Mouse (Mus musculus) urinary bladder, postnatal 25 days (tissue): ENCODE results near the gene L3mbtl4.

Experiments used
- DNase-seq: peaks from one replicate; pipeline ENCODE4 v3.0.0; 2022; ENCODE audit warnings: low spot score

Gene L3mbtl4

DNA sequence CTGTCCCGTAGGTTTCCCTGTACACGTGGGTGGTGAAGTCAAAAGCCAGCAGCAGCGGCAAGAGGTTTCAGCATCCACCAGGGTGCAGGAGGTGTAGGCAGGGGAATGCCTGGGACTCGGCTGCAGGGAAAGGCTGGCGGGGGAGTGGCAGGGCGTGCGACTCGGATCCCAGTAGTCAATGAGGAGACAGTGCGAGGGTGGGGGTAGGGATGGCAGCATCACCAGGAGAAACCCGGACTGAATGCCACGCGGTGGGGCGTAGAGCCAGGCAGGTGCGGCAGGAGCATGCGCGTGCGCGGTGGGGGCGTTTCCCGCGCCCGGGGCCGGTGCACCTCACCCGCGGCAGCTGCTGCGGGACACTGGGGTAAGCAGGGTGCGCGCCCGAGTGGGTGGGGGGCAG is at the start of gene L3mbtl4:
Gene L3mbtl4, plus strand, starts transcription at position 271 of the 400 bp plus-strand sequence.
- no peak for DNase-seq

DNA sequence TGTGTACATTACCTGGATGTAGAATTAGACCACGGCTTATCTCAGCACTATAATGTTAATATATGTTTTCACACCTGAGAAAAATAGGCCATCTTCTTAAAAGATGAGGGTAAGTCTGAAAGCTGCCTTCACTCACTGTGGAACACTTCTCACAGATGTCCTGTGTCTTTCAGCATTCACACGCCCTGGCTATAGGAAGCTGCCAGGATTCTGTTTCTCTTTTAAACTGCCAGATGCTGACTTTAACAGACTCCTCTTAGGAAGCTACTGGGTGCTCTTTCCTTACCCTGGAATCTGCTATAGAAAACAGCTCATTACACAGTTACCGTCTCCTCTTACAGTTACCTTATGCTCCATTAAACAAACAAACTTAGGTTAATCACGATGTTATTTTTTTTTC is 43.1 kb upstream of the L3mbtl4 start:
- no peak for DNase-seq

DNA sequence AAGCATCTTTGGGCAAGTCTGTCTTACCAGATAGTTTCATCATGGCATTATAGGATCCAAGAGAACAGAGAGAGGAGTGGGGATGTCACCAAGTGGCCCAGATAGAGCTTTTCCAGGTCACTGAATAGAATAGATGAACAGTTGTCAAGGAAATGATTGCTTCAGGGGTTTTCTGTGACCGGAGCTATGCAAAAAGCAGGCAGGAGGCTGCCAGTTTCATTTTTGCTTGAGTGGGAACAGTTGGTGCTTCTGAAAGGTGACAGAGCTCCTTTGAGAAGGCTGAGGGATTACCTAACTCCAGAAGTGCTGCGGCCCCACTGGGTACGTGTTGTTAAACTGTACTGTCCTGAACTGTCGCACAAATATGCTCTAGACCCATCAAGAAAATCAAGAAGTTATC is 38.2 kb upstream of the L3mbtl4 start:
- DNase-seq, result no peak

DNA sequence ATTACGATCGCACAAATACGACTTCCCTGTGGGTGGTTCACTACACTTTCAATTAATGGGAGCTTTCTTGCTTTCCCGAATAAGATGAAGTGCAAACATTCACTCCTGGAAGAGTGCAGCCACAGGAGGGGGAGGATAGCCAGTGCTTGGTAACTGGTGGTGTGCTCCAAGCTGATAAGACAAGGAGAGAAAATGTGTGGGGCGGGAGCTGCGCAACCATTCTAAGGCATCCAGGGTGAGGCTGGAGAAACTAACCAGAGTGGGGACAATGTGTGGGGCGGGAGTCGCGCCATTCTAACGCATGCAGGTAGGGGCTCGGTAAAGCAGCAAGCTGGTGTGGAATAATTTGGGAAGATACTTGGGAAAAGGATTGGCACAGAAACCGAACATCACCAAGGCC is 36.6 kb upstream of the L3mbtl4 start:
- DNase-seq, result no peak

DNA sequence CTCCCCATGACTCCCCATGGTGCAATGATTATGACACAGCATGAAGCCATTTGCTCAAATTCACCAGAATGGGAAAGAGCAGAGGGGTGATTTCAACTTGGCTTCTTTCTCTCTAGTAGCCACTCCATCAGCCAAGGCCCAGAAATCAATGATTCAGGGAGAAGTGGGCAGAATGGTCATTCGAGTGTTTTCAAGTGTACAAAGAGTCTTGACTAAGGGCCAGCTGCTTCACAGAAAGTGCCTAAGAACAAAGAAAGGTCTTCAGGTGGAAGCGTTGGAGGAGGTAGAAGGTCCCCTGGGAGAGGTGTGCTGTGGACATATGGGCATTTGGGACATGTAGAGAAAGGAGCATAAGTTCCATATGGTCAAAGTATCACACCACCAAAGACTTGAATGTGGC is 33.4 kb upstream of the L3mbtl4 start:
- DNase-seq, result no peak

DNA sequence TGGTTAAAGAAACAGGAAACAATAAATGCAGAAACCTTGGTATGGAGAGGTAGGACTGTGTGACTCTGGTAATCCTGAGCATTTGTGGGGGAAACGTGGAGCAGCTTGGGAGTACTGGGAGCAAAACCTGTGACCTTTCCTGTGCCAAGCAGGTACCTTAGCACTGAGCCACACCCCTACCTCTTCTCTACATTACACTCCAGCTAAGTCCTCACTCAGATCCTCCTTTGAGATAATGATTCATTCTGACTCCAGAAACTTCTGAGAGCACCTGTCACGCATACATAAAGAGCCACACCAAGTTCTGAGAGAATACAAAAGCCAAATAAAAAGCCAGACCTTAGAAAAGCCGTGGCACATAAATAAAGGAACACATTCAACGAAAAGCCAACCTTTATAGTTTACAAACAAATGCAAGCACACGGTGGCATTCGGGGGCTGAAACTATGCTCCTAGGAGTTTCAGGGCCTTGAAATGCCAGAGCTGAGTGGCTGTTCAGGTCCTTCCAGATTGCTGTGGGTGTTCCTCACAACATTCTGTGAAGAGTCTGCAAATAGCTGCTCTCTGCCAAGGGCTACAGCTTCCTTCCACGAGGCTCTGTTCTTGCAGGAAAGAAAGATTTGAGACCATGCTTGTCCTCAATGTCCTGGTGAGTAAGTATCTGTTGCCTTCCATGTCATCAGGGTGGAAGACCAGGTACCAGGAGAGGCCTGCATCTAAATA is 8.6 kb upstream of the L3mbtl4 start:
- DNase-seq, result no peak

DNA sequence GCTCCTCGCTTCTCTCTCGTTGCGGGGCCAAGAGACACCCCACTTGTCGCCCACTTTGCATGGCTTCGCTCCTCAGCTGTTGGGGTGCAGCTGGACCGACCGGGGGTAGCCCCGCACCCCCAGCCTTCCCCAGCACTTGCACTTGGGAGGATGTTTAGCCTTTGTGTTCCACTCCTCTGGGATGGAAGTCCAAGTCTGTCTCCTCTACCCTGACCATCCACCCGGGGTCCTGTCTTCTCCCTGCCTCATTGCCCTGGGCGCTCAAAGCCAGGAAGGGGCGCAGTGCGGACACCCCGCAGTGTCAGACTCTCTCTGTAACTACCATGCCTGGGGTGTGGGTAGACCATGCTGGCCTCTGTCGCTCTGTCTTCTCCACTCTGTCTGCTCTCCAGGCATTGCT is 357 bp downstream of the L3mbtl4 start:
- no peak for DNase-seq

DNA sequence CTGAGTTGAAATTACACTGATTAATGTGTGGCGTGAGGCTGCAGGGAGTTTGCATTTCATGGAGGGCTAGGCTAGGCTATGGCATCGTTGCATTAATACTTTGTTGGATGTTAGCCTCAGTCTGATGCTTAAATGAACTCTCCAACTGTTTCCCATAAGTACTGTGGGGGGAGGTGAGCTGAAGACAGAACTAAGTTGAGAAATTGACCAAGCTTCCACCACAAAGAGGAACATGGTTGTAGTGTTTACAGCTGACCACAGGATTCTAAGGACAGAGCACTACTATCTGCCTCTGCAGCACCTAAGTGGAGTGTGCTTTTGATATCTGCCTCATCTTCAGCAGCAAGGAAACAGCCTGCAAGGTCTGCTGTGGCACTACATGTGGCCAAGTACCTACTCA is 1.5 kb downstream of the L3mbtl4 start:
- no peak for DNase-seq

DNA sequence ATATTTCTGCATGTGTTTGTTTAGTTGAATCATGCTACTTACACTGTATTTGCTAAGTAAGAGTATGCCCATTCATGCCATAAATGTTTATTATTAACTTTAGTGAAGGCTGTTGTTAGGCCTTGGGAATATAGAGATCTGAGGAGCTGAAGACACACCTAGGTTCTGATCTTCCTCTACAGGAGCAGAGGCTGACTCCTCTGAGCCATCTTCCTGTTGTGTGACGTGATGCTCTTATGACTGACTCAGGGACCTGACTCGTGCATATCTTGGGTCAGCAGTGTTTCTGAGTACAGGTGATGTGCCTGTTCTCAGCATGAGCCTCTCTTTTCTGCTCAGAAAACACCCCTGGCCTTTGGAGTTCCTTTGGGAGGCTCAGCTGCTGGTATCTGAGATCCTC is 7.3 kb downstream of the L3mbtl4 start:
- DNase-seq, result no peak

DNA sequence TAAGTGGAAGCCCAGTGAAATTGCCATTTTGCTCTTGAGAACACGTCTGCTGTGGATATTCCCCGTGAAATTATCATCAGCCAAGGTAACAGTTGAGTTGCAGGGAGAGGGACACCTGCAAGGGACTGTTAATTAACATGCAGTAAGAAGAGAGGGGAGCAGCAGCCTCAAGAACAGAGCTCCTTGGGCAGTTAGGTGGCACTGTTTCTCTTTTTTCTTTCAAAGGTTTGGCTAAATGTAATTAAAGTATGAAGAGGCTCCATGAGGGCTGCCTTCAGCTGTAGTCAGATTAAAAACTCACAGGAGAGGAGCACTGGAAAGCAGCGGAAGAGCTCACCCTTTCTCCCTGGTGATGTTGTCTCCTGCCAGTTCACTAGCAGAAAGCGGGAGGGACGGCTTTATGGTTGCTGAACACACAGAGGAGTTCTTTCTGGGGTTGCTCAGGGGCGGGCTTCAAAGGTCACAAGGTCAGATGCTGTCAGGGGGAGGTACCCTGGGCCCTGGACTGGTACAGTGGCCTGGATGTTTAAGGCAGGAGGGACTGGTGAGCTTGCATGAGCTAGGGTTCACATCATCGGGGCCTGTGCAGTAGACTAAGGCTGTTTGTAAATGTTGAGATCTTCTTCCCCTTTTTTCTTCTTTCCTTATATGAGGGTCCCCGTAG is 11.7 kb downstream of the L3mbtl4 start:
- DNase-seq, result no peak

DNA sequence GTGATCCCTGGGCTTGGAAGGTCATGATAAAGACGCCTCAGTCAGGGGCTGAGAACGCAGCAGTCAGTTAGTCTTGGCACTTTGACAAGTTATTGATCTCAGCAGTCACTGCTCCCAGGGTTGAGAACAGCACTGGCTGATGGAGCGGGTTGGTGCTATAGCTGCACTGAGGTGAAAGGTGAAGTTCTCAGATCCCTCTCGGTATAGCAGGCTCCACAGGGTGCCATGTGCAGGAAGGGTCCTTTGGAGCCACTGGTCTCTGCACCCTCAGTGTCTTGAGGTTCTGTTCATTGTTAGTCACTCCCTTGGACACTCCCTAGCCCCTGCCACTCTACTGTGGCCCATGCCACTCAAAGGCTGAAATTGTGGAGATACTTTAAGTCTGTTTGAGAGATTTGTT is 14.5 kb downstream of the L3mbtl4 start:
- no peak for DNase-seq

DNA sequence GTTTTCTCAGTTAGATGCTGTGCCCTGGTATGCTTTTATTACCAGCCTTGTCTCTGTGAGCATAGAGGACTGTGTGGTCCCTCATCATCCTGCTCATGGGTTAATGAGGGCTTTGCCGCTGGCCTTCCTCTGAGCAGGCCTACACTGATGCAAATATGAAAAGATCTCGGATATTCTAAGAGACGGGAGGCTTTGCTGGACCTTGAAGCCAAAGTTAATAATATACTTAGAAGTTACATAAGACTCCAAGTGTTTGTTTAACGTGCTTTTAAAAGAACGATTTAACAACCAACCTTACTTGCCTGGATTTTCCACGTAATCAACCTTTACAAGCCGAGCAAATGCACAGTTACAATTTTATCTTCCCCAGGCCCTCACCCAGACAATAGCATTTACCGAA is 15.1 kb downstream of the L3mbtl4 start:
- DNase-seq, result no peak

DNA sequence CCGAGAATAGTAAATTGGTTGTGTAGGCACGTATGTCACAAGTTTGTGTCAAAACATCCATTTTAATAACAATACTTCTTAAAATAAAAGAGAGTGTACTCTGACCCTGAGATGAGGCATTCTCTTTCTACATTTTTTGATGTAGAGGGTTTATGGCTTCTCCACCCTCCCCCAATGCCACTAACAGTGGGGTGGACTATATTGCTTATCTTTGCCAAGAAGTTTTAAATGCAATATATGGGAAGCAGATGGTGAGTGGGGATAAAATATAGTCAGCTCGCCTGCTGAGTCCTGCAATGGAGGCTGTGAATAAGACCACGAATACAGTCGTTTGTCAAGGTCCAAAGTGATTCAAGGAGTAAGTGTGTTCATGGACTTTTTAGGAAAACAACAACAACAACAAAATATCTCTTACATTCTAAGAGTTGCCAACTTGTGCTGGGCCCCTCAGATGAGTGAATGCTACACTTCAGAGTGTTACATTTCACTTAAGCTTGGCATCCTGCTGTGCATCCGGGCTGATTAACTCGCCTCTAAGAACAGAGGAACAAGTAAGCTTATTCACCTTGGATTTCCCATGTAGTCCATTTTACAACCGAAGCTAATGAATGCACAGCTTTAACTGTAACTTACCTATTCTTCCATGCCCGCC is 18.2 kb downstream of the L3mbtl4 start:
- DNase-seq, result no peak

DNA sequence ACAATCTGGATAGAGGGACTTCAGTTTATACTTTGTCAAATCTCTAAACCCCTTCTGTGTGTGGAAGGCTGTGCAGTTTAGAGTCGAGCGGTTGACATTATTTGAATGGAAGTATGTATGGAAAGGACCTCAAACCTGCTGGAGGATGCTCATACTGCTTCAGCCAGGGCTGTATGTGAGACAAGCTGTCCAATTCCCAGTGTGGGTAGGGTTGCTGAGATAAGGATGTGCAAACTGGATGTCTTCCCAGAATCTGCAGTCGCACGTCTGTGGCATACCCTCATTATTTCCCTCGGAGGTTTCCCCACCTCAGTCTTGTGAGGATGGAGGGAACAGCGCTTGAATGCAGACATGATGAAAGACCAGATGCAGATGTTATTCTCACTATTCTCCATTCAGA is 34.8 kb downstream of the L3mbtl4 start:
- DNase-seq, result no peak

DNA sequence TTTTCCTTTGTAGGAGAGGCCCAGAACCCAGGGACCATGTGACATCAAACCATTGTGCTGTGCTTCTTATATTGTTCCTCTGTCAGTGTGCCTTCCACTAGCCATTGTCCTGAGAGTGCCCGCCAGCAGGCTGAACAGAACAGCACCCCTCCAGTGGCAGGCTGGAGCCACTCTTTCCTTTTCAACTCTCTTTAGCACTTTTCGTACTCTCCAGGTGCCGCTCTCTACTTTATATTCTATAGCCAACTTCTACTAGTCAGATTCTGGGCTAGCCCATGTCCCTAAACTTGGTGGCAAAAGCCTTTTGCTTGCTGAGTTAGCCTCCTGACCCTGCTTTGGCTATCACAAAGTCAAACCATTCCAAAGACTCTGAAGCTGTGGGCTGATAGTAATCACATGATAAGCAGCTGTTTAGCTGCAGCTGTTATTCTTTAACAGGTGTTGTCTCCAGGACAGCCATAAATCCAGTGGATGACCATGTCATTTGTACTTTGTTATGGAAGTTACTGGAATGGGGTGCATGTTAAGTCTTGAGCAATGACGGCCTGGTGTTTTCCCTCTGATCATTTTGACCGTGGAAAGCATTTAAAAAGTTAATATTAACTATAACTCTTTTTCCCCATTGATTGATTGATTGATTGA is 38.8 kb downstream of the L3mbtl4 start:
- no peak for DNase-seq

DNA sequence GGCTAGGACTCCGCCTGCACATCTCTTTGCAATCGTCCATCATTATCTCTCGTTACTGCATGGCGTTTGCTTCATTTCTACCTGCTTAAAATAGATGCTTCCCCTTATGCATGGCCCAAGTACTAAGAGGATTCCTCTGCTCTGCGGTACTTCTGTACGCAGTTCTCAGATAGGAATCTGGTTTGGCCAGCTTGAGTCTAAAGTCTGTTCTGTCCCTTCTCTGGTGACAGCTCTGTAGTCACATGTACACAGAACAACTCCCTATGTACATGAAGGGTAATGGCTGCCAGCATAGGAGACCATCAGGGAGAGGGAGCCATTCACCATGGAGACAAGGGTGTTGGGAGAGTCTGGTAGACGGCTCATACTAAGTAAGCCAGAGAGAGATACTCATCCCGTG is 47.3 kb downstream of the L3mbtl4 start:
- no peak for DNase-seq

DNA sequence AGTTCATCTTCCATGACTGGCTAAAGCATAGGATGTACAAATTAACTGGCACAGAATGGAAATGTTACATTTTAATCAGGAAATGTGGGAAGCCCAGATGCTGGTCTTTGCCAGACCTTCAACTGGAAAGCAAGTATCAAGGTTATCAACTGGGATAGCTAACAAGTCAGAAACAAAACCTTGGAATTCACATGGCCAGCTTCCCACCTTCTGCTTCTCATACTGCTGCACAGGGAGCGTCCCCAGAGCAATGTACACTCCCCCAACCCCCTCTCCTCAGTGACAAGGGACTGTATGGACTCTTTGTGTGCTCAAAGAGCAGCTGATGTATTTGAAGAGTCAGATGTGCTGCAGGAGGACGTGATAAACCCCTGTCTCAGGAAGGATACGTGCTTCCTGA is 49.0 kb downstream of the L3mbtl4 start:
- DNase-seq, result no peak

DNA sequence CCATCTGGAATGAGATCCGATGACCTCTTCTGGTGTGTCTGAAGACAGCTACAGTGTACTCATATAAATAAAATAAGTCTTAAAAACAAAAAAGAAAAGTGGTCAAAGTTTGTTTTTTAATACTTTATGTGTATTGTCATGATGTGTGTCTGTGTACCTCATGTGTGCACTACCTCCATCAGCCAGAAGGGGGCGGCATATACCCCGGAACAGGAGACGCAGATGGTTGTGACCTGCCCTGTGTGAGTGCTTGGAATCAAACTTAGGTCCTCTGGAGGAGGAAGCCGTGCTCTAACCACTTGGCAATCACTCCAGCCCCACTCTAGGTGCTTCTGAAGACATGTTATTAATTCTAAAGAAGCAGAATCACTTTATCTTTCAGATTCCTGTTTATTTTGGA is 58.6 kb downstream of the L3mbtl4 start:
- no peak for DNase-seq

DNA sequence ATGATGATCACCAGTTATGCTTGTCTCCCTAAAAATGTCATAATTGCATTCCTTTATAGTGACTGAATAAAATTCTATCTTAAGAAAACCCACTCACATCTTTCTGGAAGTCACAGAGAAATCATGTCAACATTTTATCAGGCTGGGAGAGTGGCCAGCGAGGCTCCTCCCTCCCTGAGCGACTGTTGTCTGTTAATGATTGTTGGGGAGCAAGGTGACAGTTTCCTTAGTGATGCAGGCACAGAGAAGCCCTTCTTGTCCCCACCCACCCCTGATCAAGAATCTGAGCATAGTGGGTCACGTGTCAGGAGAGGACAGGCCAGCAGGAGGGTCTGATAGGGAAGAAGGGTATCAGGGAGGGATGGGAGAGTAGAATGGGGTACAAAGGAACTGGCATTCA is 59.8 kb downstream of the L3mbtl4 start:
- DNase-seq, result no peak

DNA sequence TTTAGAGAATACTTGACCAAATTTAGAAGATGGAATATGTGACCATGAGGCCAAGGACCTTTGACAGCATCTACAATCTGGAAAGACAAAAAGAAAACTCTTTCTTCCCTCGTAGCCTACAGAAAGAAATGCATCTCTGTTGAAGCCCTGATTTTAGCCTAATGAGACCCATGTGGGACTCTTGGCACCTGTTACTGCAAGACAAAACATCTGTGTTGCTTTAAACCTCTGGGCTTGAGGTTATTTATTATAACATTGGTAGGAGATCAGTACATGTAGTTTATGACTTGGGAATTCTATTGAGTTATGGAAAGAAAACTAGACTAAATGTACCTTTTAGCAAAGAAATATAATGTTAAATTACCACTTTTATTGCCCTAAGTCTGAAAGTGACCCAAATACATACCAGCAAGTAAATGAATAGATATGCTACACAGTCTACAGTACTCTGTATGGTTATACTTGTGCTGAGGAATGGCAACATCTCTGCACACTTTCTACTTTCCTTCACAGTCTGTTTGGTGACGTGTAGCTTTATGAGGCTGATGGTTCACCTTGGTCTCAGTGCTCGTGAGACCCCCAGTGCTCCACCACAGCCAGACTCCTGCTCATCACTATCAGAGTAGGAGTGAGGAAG is 65.4 kb downstream of the L3mbtl4 start:
- no peak for DNase-seq

DNA sequence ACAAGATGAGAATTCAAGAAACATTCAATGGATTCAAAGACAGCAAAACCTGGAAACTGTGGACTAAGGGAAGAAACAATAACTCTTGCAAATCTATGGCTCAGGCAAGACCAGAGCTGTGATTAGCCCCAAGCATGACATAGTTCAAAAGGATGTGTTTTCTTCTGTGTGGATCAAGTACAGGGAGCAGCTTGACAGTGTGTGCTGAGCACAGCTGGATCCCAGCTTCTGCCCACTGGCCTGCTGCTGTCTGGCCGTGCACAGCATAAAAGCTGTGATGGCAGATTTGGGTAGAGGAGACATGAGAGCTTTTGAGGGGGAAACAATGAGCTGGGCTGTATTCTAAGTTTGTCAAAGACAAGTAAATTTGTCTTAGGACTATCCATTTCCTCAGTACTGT is 84.1 kb downstream of the L3mbtl4 start:
- no peak for DNase-seq

DNA sequence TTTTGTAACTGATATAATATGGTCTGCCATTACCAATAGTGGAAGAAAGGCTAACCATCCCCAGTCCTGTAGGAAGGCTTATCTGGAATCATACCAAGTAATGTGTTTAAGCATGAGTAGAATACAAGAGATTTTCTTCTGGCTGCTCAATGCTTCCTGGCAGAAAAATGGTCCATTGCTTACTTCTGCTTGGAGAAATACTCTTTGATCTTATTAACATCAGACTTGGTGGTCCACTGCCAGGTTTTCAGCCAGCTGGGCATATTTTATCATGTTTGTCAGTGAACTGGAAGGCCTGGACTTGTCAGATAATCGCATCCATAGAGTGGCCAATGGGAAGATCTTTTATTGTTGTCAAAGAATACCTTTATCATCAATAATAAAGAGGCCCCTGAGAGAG is 97.5 kb downstream of the L3mbtl4 start:
- DNase-seq, result no peak

DNA sequence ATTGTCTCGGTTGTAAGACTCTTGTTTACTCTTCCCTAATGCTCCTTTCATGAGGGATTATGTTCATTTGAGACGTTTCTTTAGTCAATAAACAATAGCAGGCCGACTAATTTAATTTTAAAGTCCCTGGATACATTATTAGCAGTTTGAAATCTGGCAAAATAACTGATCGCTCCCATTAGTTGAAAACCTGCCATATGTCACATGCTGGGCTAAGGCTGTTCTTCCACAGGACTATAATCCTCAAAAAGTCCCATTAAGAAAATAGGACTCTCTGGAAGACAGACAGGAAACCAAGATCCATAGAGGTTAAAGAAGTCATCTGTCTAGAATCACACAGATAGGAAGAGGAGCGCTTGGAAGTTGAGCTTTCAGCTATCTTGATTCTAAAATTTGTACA is 114.9 kb downstream of the L3mbtl4 start:
- DNase-seq, result no peak
